Mouse (Mus musculus): ENCODE measurements around the gene Pde4d.

Gene Pde4d

DNA sequence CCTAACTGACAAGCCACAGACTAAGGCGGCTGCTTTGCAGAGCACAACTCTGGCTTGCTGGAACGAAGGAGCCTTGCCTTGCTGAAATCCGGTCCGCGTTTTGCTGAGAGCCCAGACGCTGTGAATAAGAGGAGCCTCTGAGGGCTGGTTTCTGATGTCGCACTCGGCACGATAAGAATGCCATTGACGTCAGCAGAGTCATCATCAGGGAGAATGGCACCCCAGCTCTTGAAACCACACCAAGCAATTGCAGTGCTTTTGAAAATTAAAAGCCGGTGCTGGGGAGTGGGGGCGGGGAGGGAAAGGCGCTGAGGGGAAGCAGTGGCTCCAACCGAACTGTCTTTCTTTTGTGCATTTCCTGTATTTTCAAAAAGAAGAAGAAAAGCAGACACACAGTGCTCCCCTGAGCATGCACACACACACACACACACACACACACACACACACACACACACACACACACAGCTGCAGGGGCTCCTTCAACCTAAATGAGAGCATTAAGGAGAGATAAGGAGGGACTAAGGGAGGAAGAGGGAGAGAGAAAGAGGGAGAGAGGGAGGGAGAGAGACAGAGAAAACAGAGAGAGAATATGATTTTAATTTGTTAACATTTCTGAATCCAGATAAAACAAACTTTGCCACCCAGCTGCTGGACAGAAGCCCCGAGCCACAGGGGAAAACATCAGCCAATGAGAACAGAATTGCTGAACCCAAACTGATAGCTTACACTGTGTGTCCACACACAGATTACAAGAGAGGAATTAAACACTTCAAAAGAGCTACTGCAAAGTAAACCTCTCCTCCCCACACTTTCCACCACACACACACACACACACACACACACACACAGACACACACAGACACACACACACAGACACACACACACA is 1372.9 kb downstream of the Pde4d start:
- DNase-seq (ENCODE audit: low spot score), result peak; percentile 93

DNA sequence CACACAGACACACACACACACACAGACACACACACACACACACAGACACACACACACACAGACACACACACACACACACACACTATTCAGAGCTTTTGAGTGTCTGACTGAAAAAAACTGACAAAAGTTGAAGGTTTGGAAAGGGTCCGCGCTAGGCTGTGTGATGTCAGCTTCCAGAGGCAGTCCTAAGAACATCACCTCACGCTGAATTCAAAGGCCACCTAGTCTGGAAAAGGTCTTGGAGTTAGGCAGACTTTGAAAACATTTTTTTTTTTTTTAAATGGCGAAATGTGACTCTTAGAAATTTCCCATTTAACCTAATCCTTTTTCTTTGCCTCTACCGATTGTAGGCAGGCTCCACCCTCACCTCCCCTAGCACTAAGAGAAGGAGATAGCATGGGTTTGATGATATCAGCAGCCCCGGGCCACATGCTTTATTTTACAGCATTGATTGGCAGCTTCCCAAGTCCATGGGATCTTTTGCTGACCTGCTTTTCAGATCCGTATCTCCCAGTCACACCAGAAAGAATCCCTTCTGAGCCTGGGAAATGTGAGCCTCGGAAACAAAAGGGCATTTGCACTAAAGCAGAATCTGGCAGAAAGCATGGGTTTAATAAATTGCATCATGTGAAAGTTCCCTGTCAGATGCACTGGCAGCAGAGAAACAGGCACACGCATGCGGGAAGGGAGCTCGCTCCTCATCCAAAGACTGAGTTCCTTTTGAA is 1373.7 kb downstream of the Pde4d start:
- peak; percentile 54 for DNase-seq (ENCODE audit: low spot score)

DNA sequence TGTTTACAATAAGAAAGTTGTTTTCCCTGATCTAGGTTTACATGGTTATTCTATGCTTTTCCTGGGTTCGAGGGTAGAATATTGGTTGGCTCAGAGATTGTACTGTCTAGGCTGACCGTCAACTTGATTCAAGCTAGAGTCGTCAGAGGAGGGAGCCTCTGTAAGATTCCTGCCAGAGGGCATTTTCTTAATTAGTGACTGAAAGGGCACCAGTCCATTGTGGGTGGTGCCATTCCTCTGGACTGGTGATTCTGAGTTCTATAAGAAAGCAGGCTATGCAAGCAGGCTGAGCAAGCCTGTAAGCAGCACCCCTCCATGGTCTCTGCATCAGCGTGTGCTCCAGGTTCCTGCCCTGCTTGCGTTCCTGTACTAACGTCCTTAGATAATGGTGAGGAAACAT is 1376.1 kb downstream of the Pde4d start:
- no peak for DNase-seq (ENCODE audit: low spot score)

DNA sequence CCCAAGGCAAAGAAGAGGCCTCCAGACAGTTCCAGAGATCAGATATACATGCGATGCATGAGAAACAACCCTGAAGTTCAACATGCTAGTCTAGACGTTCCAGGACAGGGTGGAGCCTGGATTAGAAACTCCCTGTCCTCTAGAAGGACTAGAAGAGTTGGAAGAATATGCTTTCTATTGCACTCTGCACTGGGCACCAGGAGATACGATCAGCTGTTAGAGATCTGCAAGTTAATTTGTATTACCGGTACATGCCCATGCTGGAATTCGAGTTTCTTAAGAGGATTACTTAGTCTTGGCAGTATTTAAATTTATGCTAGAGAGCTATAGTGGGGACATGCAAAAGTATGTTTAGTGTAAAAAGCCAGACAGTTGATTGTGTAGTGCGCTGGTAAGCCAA is 1377.6 kb downstream of the Pde4d start:
- no peak for DNase-seq (ENCODE audit: low spot score)

DNA sequence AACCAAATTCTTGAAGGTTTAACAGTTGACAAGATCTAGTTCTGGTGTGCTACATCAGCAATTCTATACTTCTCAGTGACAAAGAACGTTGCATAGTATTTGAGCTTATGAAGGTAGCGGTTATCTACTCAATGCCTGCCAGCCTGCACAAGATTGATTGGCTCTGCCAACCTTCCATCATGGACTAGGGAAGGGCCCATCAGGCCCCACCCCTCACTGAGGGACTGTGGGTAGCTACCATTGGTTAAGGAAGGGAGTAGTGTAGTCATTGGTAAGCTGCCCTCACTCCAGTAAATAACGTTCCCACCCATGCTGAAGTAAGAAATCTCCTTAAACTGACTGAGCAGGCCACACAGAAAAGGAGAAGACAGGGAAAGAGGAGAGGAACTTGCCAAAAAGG is 1378.2 kb downstream of the Pde4d start:
- no peak for DNase-seq (ENCODE audit: low spot score)

DNA sequence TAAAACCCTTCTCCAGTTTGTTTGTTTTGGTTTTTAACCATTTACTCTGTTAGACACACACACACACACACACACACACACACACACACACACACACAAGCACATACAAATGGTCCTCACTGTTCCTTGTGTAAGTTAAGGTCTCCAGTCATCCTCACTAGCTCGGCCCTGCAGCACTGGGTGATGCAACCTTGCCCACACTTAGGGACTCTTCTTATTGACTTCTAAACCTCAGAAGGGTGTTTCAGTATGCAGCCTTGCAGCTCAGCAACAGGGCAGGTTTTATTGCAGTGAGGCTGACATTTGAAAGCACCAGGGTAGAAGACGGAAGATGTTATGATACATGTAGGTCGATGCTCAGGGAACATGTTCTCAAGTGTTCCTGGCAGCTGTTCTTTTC is 1379.7 kb downstream of the Pde4d start:
- DNase-seq (ENCODE audit: low spot score), result no peak

DNA sequence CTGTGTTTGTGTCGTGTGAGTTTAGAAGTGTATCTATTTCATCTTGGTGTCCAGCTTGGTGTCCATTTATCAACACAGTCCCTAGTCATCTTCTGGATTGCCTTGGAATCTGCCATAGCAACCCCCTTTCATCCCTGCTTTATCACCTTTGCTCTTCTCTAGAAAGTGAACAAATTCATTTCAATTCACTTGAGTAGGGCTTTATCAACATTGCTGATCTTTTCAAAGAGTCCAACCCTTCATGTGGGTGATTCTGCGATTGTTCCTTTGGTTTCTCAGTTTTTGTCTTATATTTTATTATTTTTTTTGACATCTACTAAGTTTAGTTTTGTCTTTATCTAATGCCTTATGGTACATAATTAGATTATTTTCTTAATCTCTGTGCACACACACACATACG is 1385.2 kb downstream of the Pde4d start:
- no peak for DNase-seq (ENCODE audit: low spot score)

DNA sequence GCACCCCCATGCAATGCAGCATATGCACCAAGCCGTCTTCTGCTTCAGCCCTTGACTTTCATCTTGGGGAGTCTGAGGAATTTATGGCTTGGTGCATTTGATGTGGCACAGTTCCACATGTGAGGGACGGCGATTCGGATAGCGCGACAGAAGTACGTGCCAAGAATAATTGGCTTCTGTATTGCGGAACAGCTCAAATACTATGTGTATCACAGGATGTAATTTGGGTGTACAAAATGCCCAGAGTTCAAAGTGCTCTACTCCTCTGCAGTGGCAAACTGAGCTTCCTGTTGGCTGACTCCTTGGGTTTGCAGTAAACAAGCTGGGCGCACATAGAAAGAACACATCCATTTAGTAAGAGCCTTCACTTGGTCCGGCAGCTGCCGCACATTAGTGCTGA is 1387.7 kb downstream of the Pde4d start:
- DNase-seq (ENCODE audit: low spot score), result no peak

DNA sequence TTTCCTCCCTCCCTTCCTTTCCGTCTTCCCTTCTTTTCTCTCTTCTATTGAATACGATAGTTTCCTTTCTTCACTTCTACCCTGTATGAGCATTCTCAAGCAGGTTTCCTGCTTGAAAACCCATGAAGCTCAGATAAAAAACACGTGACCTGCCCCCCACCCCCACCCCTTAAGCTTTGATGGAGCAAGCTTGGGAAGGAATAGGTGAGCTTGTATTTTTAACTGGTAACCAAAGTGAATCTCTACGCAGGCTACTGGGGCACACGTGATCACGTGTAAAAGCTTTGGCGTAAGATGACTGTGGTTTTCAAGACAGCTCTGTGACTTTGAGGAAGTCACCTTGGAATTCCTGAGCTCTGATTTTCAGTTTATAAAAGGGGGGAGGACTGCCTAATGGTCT is 1388.2 kb downstream of the Pde4d start:
- DNase-seq (ENCODE audit: low spot score), result no peak

DNA sequence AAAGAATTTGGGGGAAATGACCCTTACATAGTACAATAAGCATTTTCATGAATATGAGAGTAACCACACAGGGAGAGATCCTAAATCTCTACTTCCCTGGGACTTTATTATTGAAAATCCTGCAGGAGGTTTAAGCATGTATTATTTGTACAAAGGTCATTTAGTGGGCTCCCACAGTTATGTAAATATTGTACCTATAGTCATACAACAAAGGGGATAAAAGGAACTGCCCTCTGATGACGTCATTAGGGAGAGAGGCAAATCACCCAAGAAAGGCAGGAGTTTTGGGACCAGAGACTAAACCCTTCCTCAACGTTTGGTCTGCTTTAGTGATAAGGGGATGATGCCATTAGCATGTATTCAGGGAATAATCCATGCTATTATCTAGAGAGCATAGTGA is 1390.5 kb downstream of the Pde4d start:
- DNase-seq (ENCODE audit: low spot score), result no peak

DNA sequence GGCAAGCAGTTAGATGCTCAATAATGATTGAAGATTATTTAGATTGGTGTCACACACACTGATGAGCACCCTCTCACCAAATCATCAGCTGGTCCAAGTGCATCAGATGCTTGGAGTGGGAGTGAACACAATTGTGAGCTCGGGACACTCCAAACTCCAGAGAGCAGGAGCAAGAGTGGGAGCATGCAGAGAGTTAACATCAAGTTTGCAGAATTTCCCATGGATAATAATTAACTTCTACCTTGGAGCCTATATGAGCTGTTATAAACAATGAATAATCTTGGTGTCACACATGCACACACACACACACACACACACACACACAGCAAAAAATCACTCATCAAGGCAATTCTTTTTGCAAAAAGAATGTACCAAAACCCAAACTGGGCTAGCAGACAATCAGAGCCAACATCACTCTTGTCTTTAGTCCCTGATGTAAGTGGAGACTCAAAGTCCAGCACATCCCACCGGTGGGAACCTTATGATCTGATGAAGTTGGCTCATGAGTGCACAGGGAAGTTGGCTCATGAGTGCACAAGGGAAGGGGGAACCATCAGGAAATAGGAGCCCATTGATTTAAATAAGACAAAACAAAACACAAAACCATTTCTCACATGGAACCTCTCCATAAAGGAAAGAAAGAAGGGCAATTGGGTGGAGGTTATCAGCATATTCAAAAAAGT is 1391.5 kb downstream of the Pde4d start:
- DNase-seq (ENCODE audit: low spot score), result no peak

DNA sequence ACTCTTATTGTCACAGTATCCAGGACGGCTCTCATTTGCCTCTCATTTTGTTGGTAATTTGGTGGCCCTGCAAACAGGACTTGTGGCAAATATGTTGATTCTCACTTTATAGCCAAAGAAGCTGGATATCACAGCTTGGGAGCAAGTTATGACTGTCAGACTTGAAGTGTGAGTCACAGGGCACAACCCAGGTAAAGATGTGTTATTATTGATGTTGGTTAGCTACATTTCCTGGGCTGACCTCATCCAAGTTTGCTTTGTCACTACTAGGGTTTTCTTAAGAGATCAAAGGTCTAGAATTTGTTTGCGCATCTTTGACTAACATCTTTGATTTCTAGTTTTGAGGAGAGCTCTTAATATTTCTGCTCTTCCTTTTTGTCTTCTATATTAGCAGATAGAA is 1393.2 kb downstream of the Pde4d start:
- no peak for DNase-seq (ENCODE audit: low spot score)

DNA sequence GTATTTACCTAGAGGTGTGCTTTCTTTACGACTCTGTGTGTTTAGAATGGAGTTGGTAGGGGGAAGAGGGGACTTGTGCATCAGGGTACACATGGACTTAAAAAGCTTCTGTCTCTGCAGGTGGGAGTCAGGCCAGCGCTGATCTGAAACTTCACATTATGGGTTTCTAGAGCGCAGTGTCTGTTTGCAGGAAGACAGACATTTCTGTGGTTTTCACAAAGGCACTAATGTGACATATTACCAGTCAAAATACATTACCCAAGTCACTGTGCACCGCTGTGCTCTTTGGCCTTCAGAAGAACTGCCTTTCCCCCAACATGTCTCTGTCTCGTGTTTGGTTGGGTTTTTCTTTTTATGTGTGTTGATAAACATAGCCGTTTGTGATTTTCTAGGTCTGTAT is 1395.1 kb downstream of the Pde4d start:
- DNase-seq (ENCODE audit: low spot score), result no peak

DNA sequence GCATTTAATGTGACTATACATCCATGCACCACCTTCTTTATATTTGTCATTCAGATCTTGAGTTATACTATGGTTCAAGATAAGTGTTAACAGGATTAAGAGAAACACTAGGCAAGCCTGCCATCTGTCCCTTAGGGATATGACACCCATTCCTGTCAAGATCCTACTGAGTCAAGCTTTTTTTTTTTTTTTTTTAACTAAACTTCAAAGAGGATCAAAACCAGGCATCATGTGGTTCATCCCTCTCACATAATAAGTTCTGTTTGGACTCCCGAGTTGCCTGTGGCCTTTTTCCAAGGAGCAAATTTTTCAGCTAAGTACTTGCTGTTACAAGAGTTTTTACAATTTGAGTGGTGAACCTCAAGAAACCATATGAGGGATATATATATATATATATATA is 1414.1 kb downstream of the Pde4d start:
- DNase-seq (ENCODE audit: low spot score), result no peak

DNA sequence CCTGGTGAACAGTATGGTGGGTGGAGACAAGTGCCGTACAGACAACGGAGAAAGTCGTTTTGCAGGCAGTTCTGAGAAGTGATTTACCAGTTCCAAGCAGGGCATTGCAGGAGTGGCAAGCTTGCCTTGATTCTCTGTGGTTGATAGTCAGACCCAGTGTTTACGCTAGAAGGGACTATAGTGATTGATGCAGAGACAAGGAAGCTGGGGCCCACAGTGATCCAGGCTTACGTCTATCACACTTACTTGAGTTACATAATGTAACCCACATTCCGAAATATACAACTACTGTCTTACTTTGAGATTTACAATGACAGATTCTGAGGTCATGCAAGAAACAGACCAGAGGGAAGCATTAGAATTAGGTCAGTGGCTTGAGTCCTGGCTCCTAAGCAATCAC is 1414.6 kb downstream of the Pde4d start:
- no peak for DNase-seq (ENCODE audit: low spot score)

DNA sequence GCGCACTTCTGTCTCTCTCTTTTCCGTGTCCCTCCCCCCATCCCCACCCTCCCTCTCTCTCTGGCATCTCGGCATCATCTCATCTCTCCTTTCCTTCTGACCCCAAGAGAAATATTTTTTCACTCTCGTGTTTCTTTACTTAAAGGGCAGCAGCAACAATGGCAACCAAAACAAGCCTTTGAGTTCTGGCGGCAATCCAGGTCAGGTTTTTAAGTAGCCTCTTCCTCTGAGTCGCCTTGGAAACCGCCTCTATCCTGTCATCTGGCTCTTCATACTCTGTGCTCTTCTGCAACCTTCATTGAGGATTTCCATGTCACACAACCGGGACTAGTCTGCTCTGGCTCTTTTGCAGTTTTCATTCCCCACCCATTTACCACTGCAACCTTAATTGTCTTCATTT is 1430.6 kb downstream of the Pde4d start:
- DNase-seq (ENCODE audit: low spot score), result no peak

DNA sequence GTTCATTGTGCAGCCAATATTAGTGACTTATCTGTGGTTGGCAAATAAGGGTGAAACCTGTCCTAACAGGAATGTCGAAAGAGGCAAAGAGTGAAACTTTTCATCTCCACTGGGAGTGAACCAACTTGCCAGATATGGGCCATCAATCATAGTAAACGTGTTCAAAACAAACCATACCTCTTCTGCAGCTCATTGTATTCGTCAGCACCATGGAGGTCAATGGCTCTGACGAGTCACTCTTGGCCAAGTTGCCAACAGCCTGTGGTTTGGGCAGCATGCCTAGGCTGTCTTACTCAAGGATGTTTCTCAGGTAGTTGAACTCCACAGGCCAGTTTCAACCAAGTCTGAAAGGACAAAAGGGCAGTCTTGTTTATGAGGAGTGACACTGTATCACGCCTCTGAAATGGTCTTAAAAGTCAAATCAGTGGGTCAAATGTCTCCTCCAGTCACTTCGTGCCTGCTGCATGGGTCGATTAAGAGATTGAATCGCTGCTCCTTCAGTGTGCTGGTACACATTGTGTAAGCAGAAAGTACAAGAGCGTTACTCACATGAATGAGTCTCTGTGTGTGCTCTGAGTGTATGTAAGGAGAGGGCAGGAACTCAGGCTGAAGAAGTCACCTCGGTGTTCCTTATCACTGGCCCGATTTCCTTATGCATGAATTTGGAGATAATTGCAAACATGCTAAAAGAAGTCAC is 1431.6 kb downstream of the Pde4d start:
- peak; percentile 74 for DNase-seq (ENCODE audit: low spot score)

DNA sequence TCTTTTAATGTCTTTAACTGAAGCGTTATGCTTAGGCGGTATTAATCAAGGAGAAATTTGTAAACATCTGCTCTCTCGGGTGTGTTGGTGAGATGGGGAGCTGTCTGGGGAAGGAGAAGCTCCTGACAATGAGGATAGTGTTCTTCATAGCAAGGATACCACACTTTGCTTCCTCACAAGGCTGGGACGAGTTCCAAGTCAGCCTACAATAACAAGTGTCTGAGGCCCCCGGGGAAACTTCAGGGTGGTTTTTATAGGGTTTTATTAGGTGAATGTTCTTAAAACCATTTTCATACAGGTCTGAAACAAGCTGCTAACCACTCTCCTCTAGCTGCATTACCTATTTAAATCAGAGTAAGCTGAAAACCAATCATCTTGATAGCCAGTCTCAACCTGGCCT is 1433.9 kb downstream of the Pde4d start:
- DNase-seq (ENCODE audit: low spot score), result no peak

DNA sequence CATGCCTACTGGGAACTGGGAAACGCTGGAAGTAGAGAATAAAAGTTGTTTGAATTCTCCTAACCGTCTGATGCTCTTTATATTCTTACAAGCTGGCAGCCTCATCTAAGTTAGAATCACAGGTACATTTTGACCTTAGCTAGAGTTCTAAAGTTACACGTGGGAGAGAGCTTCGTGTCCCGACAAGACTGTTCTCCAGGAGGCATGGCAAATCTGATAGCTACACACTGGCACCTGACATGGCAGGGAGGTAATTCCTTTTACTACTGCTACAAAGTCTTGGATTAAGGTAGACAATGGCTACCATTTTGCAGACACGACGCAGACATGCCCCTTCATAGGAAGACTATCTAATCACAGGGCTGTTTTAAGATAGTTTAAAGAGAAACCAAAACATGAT is 1435.1 kb downstream of the Pde4d start:
- no peak for DNase-seq (ENCODE audit: low spot score)

DNA sequence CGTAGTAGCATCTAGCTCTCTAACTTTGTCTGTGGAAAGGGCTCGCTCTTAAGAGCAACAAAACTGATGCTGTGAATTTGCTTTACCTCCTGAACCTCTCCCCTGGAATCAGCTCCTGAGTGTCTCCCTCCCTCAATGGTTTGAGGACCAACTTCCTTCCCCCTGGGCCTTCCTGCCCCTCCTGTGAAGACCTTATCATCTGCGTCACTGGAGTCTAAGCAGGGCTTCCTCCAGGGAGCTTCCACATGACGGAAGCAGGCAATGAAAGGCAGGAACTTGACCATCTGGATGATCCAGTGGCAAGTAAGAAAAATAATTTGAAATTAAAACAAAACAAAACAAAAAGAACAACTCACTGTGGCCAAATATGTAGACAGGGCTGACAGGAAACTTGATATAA is 1438.5 kb downstream of the Pde4d start:
- no peak for DNase-seq (ENCODE audit: low spot score)

DNA sequence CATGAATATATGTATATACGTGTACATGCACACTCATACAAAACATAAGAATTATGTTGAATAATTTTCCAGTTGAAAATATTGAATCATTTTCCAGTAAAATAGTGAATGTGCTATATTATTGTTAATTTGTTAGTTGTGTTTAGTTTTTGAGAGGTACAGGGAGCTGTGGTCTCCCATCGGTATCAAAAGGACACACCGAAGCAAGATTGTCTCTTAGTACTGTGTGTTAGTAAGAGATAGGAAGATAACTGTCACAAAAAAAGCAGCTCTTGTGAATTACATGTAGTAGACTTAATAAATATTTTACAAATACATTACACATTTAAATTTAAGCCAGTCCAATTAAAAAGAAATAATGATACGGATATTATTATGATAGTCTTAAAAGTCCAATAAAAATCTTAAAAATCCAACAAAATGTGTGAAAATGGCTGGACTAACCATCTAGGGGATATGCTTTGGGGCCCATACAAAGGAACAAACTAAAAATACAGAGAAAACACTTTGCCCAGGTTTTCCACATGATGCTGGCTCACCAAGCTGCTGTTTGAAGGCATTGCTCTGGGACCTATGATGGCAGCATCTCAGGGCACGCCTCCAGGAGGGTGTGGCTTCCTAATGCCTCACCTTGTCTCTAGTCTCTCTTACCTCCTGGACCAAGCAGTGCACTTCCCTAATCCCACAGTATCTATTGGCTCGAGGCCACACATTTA is 1441.6 kb downstream of the Pde4d start:
- DNase-seq (ENCODE audit: low spot score), result no peak

DNA sequence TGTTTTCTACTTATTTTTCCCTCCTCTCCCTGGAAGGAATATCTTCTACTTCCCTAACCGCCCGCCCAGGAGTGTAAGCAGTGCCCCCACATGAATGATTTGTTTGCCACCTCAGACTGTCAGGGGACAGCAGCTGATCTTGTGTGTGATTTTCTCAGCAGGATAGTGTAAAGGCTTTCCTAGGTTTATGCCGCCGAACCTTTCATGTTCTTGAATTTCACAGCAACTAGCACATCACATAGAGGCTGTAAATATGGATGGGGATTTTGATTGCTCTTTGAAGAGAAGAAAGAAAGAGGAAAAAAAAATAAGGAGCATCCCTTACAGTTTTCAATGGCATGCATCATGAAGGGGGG is 1442.1 kb downstream of the Pde4d start:
- no peak for DNase-seq (ENCODE audit: low spot score)

Data from urinary bladder, postnatal 14 days (tissue).